Mouse (Mus musculus): Measurements from ENCODE around the gene Cyp2b19. TPM values are rescaled to one million over a fixed set of nuclear protein-coding genes. Genes with fewer than 3 reads are reported as not detected.

The Cyp2b19 gene
- polyA plus RNA-seq (2012; rRNA removed) = 1.3 and 1.5 TPM in 2 replicates

- no peak for TF ChIP-seq CTCF (IDR thresholded peaks at IDR 0.05; ENCODE audit: control insufficient read depth, insufficient read depth, insufficient replicate concordance, low read depth, low read length)
- TF ChIP-seq POLR2A (IDR thresholded peaks at IDR 0.05; ENCODE audit: control insufficient read depth, low read depth, low read length) = no peak
- Histone ChIP-seq H3K4me1 (ENCODE audit: control insufficient read depth, insufficient read depth, low read length) (no peaks in the 10 kb centered on the region), H3K4me3 (ENCODE audit: control insufficient read depth, low read depth, low read length) (no peak within 1 kb of the TSS), H3K27me3 (ENCODE audit: control insufficient read depth, insufficient read depth, low read length) (no peaks in the 10 kb centered on the region), H3K36me3 (ENCODE audit: control insufficient read depth, insufficient read depth, low read length) (no peaks in the 10 kb centered on the region), H3K27ac (ENCODE audit: control insufficient read depth, insufficient read depth, low read depth, low read length) (no peak within 1 kb of the TSS)
Measured at GRCm38 (mm10) chr7:26756842-26757241, at the start of gene Cyp2b19. Gene Cyp2b19 (plus strand): TSS chr7:26757142.

GRCm38 (mm10) chr7:26711061-26711460, 45.9 kb upstream of the Cyp2b19 start:
- no peak overlapping the region for H3K4me3 ChIP-seq (ENCODE audit: control insufficient read depth, low read depth, low read length)
- H3K36me3 ChIP-seq (ENCODE audit: control insufficient read depth, insufficient read depth, low read length) = no peaks in the 10 kb centered on the region

DNA sequence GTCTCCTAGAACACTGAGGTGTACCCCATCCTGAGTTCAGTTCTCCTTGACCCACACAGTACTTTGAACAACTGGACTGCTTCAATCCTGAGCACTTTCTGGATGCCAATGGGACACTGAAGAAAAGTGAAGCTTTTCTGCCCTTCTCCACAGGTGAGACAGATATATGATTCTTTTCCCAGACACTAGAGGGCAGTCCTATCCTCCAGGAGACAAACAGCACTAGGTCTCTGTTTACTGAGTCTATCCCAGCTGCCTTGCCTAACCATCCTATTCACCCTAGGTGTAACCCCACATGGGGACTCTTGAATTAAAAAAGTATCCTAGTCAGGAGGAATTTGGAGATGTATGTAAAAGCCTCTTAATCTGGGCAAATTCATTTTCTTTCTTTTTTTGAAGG, 18.0 kb upstream of the Cyp2b19 start:
- H3K27ac ChIP-seq (ENCODE audit: control insufficient read depth, insufficient read depth, low read depth, low read length) = no peak overlapping the region
- TF ChIP-seq POLR2A (IDR thresholded peaks at IDR 0.05; ENCODE audit: control insufficient read depth, low read depth, low read length) (no peak), CTCF (IDR thresholded peaks at IDR 0.05; ENCODE audit: control insufficient read depth, insufficient read depth, insufficient replicate concordance, low read depth, low read length) (no peak)
- no peaks in the 10 kb centered on the region for H3K4me1 ChIP-seq (ENCODE audit: control insufficient read depth, insufficient read depth, low read length)
- H3K36me3 ChIP-seq (ENCODE audit: control insufficient read depth, insufficient read depth, low read length) = no peaks in the 10 kb centered on the region
- H3K27me3 ChIP-seq (ENCODE audit: control insufficient read depth, insufficient read depth, low read length) = no peaks in the 10 kb centered on the region
- no peak overlapping the region for H3K4me3 ChIP-seq (ENCODE audit: control insufficient read depth, low read depth, low read length)

More at GRCm38 (mm10) chr7:26711061-26711460, 45.9 kb upstream of the Cyp2b19 start:
- TF ChIP-seq POLR2A (IDR thresholded peaks at IDR 0.05; ENCODE audit: control insufficient read depth, low read depth, low read length) (no peak), CTCF (IDR thresholded peaks at IDR 0.05; ENCODE audit: control insufficient read depth, insufficient read depth, insufficient replicate concordance, low read depth, low read length) (no peak)
- H3K27me3 ChIP-seq (ENCODE audit: control insufficient read depth, insufficient read depth, low read length) = no peaks in the 10 kb centered on the region
- H3K27ac ChIP-seq (ENCODE audit: control insufficient read depth, insufficient read depth, low read depth, low read length) = no peak overlapping the region
- H3K4me1 ChIP-seq (ENCODE audit: control insufficient read depth, insufficient read depth, low read length) = no peaks in the 10 kb centered on the region

GRCm38 (mm10) chr7:26743948-26744347, 13.0 kb upstream of the Cyp2b19 start:
- TF ChIP-seq CTCF (IDR thresholded peaks at IDR 0.05; ENCODE audit: control insufficient read depth, insufficient read depth, insufficient replicate concordance, low read depth, low read length) (no peak), POLR2A (IDR thresholded peaks at IDR 0.05; ENCODE audit: control insufficient read depth, low read depth, low read length) (no peak)
- H3K27ac ChIP-seq (ENCODE audit: control insufficient read depth, insufficient read depth, low read depth, low read length) = no peak overlapping the region
- no peaks in the 10 kb centered on the region for H3K36me3 ChIP-seq (ENCODE audit: control insufficient read depth, insufficient read depth, low read length)
- H3K4me1 ChIP-seq (ENCODE audit: control insufficient read depth, insufficient read depth, low read length) = no peaks in the 10 kb centered on the region
- no peak overlapping the region for H3K4me3 ChIP-seq (ENCODE audit: control insufficient read depth, low read depth, low read length)
- H3K27me3 ChIP-seq (ENCODE audit: control insufficient read depth, insufficient read depth, low read length) = no peaks in the 10 kb centered on the region

DNA sequence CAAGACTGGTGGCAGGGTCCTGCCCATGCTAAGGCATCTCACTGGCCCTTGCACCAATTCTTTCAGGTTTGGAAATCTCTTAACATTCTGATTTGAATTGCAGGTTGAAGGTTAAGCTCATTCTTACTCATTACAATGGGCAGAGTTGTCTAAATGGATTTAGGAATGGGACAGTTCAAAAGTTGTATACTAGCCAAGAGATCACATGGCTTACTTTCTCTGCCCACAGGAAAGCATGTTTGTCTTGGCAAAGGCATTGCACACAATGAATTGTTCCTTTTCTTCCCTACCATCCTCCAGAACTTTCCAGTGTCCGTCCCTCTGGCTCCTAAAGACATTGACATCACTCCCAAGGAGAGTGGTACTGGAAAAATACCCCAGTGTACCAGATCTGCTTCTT, 11.5 kb upstream of the Cyp2b19 start:
- TF ChIP-seq POLR2A (IDR thresholded peaks at IDR 0.05; ENCODE audit: control insufficient read depth, low read depth, low read length) = no peak
- TF ChIP-seq CTCF (IDR thresholded peaks at IDR 0.05; ENCODE audit: control insufficient read depth, insufficient read depth, insufficient replicate concordance, low read depth, low read length) = no peak
- H3K27me3 ChIP-seq (ENCODE audit: control insufficient read depth, insufficient read depth, low read length) = no peaks in the 10 kb centered on the region
- no peak overlapping the region for H3K27ac ChIP-seq (ENCODE audit: control insufficient read depth, insufficient read depth, low read depth, low read length)
- H3K4me3 ChIP-seq (ENCODE audit: control insufficient read depth, low read depth, low read length) = no peak overlapping the region
- H3K4me1 ChIP-seq (ENCODE audit: control insufficient read depth, insufficient read depth, low read length) = no peaks in the 10 kb centered on the region
- no peaks in the 10 kb centered on the region for H3K36me3 ChIP-seq (ENCODE audit: control insufficient read depth, insufficient read depth, low read length)

DNA sequence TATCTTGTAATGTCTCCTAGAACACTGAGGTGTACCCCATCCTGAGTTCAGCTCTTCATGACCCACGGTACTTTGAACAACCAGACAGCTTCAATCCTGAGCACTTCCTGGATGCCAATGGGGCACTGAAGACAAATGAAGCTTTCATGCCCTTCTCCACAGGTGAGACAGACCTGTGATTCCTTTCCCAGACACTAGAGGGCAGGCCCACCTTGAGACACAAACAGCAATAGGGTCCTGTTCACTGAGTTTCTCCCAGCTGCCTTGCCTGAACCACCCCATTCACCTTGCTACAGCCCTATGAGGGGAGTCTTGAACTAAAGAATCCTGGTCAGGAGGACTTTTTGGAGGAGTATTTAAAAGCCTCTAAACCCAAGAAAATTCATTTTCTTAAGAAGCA, 10.1 kb downstream of the Cyp2b19 start:
- Histone ChIP-seq H3K4me3 (ENCODE audit: control insufficient read depth, low read depth, low read length) (no peak overlapping the region), H3K4me1 (ENCODE audit: control insufficient read depth, insufficient read depth, low read length) (no peaks in the 10 kb centered on the region), H3K27me3 (ENCODE audit: control insufficient read depth, insufficient read depth, low read length) (no peaks in the 10 kb centered on the region), H3K27ac (ENCODE audit: control insufficient read depth, insufficient read depth, low read depth, low read length) (no peak overlapping the region), H3K36me3 (ENCODE audit: control insufficient read depth, insufficient read depth, low read length) (no peaks in the 10 kb centered on the region)
- TF ChIP-seq CTCF (IDR thresholded peaks at IDR 0.05; ENCODE audit: control insufficient read depth, insufficient read depth, insufficient replicate concordance, low read depth, low read length) (peak; percentile 52; the same call in 1 of the 2 replicates), POLR2A (IDR thresholded peaks at IDR 0.05; ENCODE audit: control insufficient read depth, low read depth, low read length) (no peak)

- TF ChIP-seq CTCF (IDR thresholded peaks at IDR 0.05; ENCODE audit: control insufficient read depth, insufficient read depth, insufficient replicate concordance, low read depth, low read length) (no peak), POLR2A (IDR thresholded peaks at IDR 0.05; ENCODE audit: control insufficient read depth, low read depth, low read length) (no peak)
- Histone ChIP-seq H3K4me1 (ENCODE audit: control insufficient read depth, insufficient read depth, low read length) (no peaks in the 10 kb centered on the region), H3K27me3 (ENCODE audit: control insufficient read depth, insufficient read depth, low read length) (no peaks in the 10 kb centered on the region), H3K27ac (ENCODE audit: control insufficient read depth, insufficient read depth, low read depth, low read length) (no peak overlapping the region), H3K4me3 (ENCODE audit: control insufficient read depth, low read depth, low read length) (no peak overlapping the region), H3K36me3 (ENCODE audit: control insufficient read depth, insufficient read depth, low read length) (no peaks in the 10 kb centered on the region)
Measured at GRCm38 (mm10) chr7:26769881-26770470, 13.0 kb downstream of the Cyp2b19 start.
